14 mouse cellular contexts compared by ENCODE assay signal in the genomic region with DNA sequence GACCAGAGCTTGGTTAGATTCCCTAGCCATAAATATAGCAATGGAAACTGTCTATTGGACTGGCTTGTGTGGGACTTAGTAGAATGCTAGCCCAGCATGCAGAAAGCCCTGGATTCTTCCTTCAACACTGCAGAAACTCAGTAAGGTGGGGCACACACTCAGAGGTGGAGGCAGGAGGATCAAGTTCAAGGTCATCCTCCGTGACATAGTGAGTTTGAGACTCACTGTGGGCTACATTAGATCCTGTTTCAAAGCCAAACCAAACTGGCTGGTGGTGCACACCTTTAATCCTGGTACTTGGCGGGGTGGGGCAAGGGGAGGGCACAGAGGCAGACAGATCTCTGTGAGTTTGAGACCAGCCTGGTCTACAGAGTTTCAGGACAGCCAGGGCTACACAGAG. TPM values are rescaled to one million over a fixed set of nuclear protein-coding genes. Genes with fewer than 3 reads are reported as not detected.
DNase-seq lines count a peak whose midpoint lies in the region; ATAC-seq lines count a peak whose summit lies in the region.
"Had no signal": no experiment of that assay in that cellular context is flagged by ENCODE, and none has a peak within 500 bp of the region (broad histone marks: within the 10 kb centered on the region; RNA-seq: fewer than 3 reads in every experiment).

No protein-coding gene starts in this region.

- peak overlapping the region; percentile 80 for H3K27ac ChIP-seq in heart, embryonic 10.5 days
- H3K27ac ChIP-seq in kidney, embryonic 15.5 days = 0 out of 2 replicates have a peak overlapping the region, but pooled peaks have one; percentile 18
- no peak overlapping the region for H3K27ac ChIP-seq in kidney, embryonic 14.5 days (ENCODE audit: low read depth, low read length)
- 0 out of 2 replicates have a peak overlapping the region, but pooled peaks have one; percentile 15 for H3K27ac ChIP-seq in brown adipose tissue, adult 24 weeks (replicated peaks; ENCODE audit: low read depth, low read length)
- H3K27ac ChIP-seq: hindbrain, embryonic 15.5 days had no signal

- no peak overlapping the region for H3K9ac ChIP-seq in kidney, embryonic 15.5 days
- H3K9ac ChIP-seq in kidney, embryonic 14.5 days (ENCODE audit: low read depth, low read length) = no peak overlapping the region
- H3K9ac ChIP-seq: hindbrain, embryonic 15.5 days had no signal

- no peak overlapping the region for H3K4me2 ChIP-seq in kidney, embryonic 15.5 days
- H3K4me2 ChIP-seq in kidney, embryonic 14.5 days (replicated peaks; ENCODE audit: low read depth, low read length) = no peak overlapping the region

- H3K27me3 ChIP-seq in heart, embryonic 10.5 days (ENCODE audit: insufficient read depth, poor library complexity, severe bottlenecking) = no peaks in the 10 kb centered on the region
- H3K27me3 ChIP-seq in kidney, embryonic 15.5 days = no peaks in the 10 kb centered on the region
- H3K27me3 ChIP-seq in kidney, embryonic 14.5 days (ENCODE audit: control insufficient read depth, insufficient read depth, low read length) = no peaks in the 10 kb centered on the region
- H3K27me3 ChIP-seq: hindbrain, embryonic 15.5 days; Patski had no signal

- no peaks in the 10 kb centered on the region for H3K9me3 ChIP-seq in heart, embryonic 10.5 days
- no peaks in the 10 kb centered on the region for H3K9me3 ChIP-seq in kidney, embryonic 15.5 days (replicated peaks)
- H3K9me3 ChIP-seq in kidney, embryonic 14.5 days (ENCODE audit: control insufficient read depth, low read length) = no peaks in the 10 kb centered on the region
- H3K9me3 ChIP-seq: hindbrain, embryonic 15.5 days had no signal

- H3K4me1 ChIP-seq in heart, embryonic 10.5 days = peaks cover 71% of the 10 kb centered on the region
- peaks cover 73% of the 10 kb centered on the region for H3K4me1 ChIP-seq in kidney, embryonic 15.5 days
- H3K4me1 ChIP-seq in kidney, embryonic 14.5 days (ENCODE audit: control insufficient read depth, insufficient read depth, low read length) = peaks cover 35% of the 10 kb centered on the region
- peaks cover 18% of the 10 kb centered on the region for H3K4me1 ChIP-seq in brown adipose tissue, adult 24 weeks (ENCODE audit: control insufficient read depth, insufficient read depth, insufficient read length, low read length)

- H3K4me3 ChIP-seq in heart, embryonic 10.5 days = peak overlapping the region; percentile 46
- no peak overlapping the region for H3K4me3 ChIP-seq in kidney, embryonic 15.5 days (replicated peaks)
- no peak overlapping the region for H3K4me3 ChIP-seq in kidney, embryonic 14.5 days (ENCODE audit: low read length)
- H3K4me3 ChIP-seq in brown adipose tissue, adult 24 weeks (ENCODE audit: insufficient read depth, low read depth, low read length) = no peak overlapping the region
- H3K4me3 ChIP-seq: hindbrain, embryonic 15.5 days had no signal

- intact Hi-C loops in heart, postnatal 25 days (cut with DNase I) = no loop called here
- intact Hi-C loops in left cerebral cortex, postnatal 25 days (cut with DNase I) = no loop called here

- peaks cover 8% of the 10 kb centered on the region for H3K36me3 ChIP-seq in heart, embryonic 10.5 days
- H3K36me3 ChIP-seq in kidney, embryonic 15.5 days = 0 out of 2 replicates have a peak, but pooled peaks cover 2% of the 10 kb centered on the region
- H3K36me3 ChIP-seq in kidney, embryonic 14.5 days (ENCODE audit: control insufficient read depth, insufficient read depth, low read length) = no peaks in the 10 kb centered on the region
- H3K36me3 ChIP-seq: hindbrain, embryonic 15.5 days had no signal

- DNase-seq in heart, embryonic 10.5 days (ENCODE audit: low spot score) = no peak
- DNase-seq in heart, postnatal 25 days (ENCODE audit: low spot score) = no peak
- peak; percentile 24 for DNase-seq in 416B (ENCODE audit: low read depth)
- no peak for DNase-seq in left cerebral cortex, postnatal 25 days (ENCODE audit: low spot score in 2 of 2)
- DNase-seq in frontal cortex, postnatal 36 days (ENCODE audit: low spot score in 2 of 2) = no peak
- DNase-seq: B cell, adult 2 months; lung, postnatal 36 days; thymus, adult 2 months had no signal

- ATAC-seq in kidney, embryonic 15.5 days (replicated peaks; ENCODE audit: low FRiP score) = no peak
- no peak for ATAC-seq in kidney, embryonic 14.5 days (ENCODE audit: low FRiP score, low TSS enrichment)
- ATAC-seq: forebrain, embryonic 14.5 days; Patski had no signal

- WGBS in heart, embryonic 10.5 days = 75% methylated on average over 2 of the region's 2 CpGs
- 71% methylated on average over 2 of the region's 2 CpGs for WGBS in kidney, embryonic 15.5 days
- 77% methylated on average over 2 of the region's 2 CpGs for WGBS in kidney, embryonic 14.5 days

RNA-seq across cellular contexts. Expression of gene Vdac1, which starts 3.7 kb away (rescaled TPM):
- 304 and 442 TPM in 2 replicates for polyA plus RNA-seq in heart, embryonic 10.5 days (2016; fragmentation: Nextera tagmentation; extraction: Ambion mirVana)
- total RNA-seq in heart, postnatal 25 days (2021) = 1,000 to 10,000 TPM; 1,015 to 1,076 TPM
- 336 and 358 TPM in 2 replicates for polyA plus RNA-seq in kidney, embryonic 15.5 days (2015; fragmentation: Nextera tagmentation; extraction: Ambion mirVana)
- polyA plus RNA-seq in kidney, embryonic 14.5 days (2014; fragmentation: Nextera tagmentation; extraction: Ambion mirVana) = 265 and 284 TPM in 2 replicates
- 336 and 395 TPM in 2 replicates for polyA plus RNA-seq in brown adipose tissue, adult 24 weeks (2012; ENCODE audit: insufficient read depth, insufficient read length, missing spikeins)
- total RNA-seq in left cerebral cortex, postnatal 25 days (2021) = 100 to 1,000 TPM; 544 to 569 TPM

RNA-seq across cellular contexts. Expression of gene 9530068E07Rik, which starts 31.9 kb away (rescaled TPM):
- polyA plus RNA-seq in heart, embryonic 10.5 days (2016; fragmentation: Nextera tagmentation; extraction: Ambion mirVana) = 201 and 225 TPM in 2 replicates
- 10 to 100 TPM; 72.8 to 79.0 TPM for total RNA-seq in heart, postnatal 25 days (2021)
- 217 and 219 TPM in 2 replicates for polyA plus RNA-seq in kidney, embryonic 15.5 days (2015; fragmentation: Nextera tagmentation; extraction: Ambion mirVana)
- 139 and 234 TPM in 2 replicates for polyA plus RNA-seq in kidney, embryonic 14.5 days (2014; fragmentation: Nextera tagmentation; extraction: Ambion mirVana)
- 50.7 and 69.6 TPM in 2 replicates for polyA plus RNA-seq in brown adipose tissue, adult 24 weeks (2012; ENCODE audit: insufficient read depth, insufficient read length, missing spikeins)
- total RNA-seq in left cerebral cortex, postnatal 25 days (2021) = 10 to 100 TPM; 66.9 to 68.5 TPM
